Mouse (Mus musculus): Measurements from ENCODE around the gene Rbm48. TPM values are rescaled to one million over a fixed set of nuclear protein-coding genes. Genes with fewer than 3 reads are reported as not detected.

Gene Rbm48
- polyA plus RNA-seq, 1 experiment from 2014 or later, result 7.5 TPM

GRCm38 (mm10) chr5:3536592-3537212 lies 59.7 kb downstream of the Rbm48 start:
- Histone ChIP-seq H3K27ac (no peak overlapping the region), H3K4me3 (ENCODE audit: inconsistent target) (no peak overlapping the region), H3K79me2 (ENCODE audit: inconsistent target) (no peaks in the 10 kb centered on the region), H3K36me3 (ENCODE audit: inconsistent target) (no peaks in the 10 kb centered on the region)
- WGBS (ENCODE audit: missing documents), result 94% methylated on average over 3 of the region's 3 CpGs

Other genes with a start within 250 kb of the Rbm48 start
- 22.8 to 33.0 TPM (median 24.7 TPM) in 3 replicates for gene Fam133b, start 52.8 kb downstream of the Rbm48 start, polyA plus RNA-seq (2018)
- gene 1700109H08Rik, start 25.0 kb downstream of the Rbm48 start, polyA plus RNA-seq (2018), result 0.38 to 0.91 TPM (median 0.49 TPM) in 3 replicates
- gene Pex1, start 519 bp downstream of the Rbm48 start, polyA plus RNA-seq (2018), result 7.6 to 13.0 TPM (median 8.2 TPM) in 3 replicates
- not detected in 3 replicates for gene Tmbim7, start 54.6 kb upstream of the Rbm48 start, polyA plus RNA-seq (2018)
- 60.5 to 147 TPM (median 87.0 TPM) in 3 replicates for gene Gatad1, start 60.6 kb upstream of the Rbm48 start, polyA plus RNA-seq (2018)
- gene Ankib1, start 206.3 kb upstream of the Rbm48 start, polyA plus RNA-seq (2018), result 17.7 to 21.4 TPM (median 18.4 TPM) in 3 replicates
- gene Krit1, start 206.6 kb upstream of the Rbm48 start, polyA plus RNA-seq (2018), result 11.6 to 22.2 TPM (median 16.3 TPM) in 3 replicates
- gene Lrrd1, start 248.6 kb upstream of the Rbm48 start, polyA plus RNA-seq (2018), result not detected in 3 replicates